Mouse (Mus musculus): ENCODE measurements at regions not wholly inside any gene's neighbourhood (a gene's known extent, or its start where the extent isn't known, plus 50 kb on each side); places are given as distances from the start of the nearest gene placed in this dataset.

- no peak for DNase-seq (ENCODE audit: low read depth, low spot score)
These were observed 225.2 kb upstream of the Myocd start for GRCm38 (mm10) chr11:65495034-65495433.

- DNase-seq (ENCODE audit: low read depth, low spot score), result no peak
These were observed 220.6 kb upstream of the Myocd start for GRCm38 (mm10) chr11:65490426-65490825.

DNA sequence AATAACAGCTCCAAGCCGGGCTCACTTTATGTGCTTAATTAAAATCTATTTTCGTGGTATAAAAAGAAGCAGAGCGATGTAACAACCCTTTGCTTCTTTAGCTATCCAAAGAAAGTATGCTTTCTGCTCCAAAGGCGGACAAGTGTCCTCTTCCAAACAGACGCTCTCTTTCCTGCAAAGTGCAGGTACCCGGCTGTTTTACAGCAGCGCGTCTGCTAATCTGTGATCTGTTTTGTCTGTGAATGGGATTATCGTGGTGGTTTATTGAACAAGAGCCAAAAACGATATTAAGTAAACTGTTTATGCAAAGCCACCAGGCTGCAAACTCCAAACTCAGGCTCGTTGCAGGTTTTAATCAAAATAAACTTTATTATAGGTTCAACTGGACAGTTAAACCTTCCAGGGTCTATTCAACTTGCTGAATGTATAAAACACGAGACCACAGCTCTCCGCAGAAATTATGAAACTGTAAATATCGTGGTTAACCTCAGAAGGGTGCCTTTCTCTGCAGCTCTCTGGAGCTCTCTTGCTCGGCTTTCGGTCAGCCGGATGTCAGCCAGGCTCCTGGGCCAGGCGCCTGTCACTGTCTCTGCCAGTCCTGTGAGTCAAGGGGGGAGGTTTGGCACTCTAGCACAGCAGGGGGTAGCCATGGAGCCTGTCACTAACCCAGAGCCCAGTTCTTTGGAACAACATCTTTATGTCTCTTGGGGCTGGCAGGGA lies 206.2 kb upstream of the Myocd start:
- no peak for DNase-seq (ENCODE audit: low read depth, low spot score)

DNA sequence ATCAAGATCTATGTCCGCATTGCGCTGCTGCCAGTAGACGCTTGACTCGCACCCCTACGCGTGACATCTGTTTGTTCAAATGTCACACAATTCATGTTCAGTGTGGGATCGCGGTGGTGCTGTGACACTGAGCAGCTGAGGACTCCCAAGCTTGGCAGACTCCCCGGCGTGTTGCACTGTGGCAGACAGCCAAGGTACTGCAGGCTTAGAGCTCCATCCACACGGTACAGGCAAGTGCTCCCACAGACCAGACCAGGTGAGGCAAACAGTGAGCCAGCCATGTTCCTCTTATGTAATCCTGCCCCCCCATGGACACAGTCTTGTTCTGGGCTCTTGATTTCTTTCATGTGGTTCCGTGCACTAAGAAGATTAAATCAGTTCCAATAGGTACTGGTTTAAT lies 205.5 kb upstream of the Myocd start:
- peak; percentile 72 for DNase-seq (ENCODE audit: low read depth, low spot score)

DNA sequence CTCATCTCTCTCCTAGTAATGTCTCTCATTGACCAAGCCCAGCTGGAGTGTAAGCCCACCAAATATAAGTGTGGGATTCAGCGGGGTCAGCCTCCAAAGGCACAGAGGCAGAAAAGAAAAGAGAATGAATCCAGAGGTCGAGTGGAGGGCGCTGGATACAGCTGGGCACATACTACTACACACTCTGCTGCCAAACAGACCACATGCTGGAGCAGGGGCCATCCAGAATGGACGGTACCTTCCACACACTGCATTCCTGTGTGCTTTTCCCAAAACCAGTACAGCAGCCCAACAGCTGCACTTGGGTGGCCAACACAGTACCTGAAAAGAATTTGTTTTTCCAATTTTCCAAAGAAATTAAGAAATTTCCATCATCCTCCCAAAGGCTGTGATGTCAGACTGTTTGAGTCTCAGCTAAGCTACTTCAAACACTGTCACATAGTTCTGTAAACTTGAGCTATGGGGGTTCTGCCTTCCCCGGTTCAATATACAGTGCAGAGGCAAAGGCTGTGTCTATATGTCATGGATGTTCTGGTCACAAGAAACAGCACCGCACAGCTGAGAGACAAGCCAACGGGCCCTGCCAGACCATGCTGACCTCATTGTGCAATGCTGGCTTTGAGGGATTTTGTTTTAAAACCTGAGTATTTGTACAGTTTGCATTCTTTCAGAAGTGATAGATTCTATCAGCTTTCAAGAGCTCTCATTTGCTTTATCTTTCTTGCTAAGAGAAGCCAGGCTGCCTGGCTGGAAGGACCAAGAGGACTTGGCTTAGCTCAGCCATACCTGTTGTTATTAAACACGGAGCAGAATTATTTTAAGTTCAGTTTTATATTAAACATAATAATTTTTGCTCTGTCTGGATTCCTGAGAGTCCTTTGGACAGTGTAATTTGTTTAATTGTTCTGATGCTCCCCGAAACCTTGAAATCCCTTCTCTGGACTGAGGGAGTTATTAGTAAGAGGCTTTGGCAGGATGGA lies 200.3 kb upstream of the Myocd start:
- DNase-seq (ENCODE audit: low read depth, low spot score), result no peak

DNA sequence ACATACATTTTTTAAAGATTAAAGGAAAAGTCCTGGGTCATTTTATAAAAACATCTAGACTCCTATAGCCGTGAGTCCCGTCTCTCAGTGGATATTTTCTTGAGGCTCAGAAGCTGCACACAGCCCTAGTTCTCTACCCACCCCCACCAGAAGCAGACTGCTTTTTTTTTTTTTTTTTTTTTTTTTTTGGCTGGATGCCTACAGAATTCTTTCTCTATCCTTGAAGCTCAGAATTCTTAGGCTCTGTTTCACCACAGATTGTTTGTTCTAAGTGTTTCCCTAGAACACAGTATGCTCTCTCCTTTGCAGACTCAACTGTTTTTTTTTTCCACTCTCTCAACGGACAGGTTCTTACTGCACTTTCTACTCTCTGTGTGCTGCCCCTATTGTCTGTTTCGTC lies 191.3 kb upstream of the Myocd start:
- peak; percentile 26 for DNase-seq (ENCODE audit: low read depth, low spot score)

- DNase-seq (ENCODE audit: low read depth, low spot score), result no peak
These were observed 178.6 kb upstream of the Myocd start for GRCm38 (mm10) chr11:65448436-65448835.

DNA sequence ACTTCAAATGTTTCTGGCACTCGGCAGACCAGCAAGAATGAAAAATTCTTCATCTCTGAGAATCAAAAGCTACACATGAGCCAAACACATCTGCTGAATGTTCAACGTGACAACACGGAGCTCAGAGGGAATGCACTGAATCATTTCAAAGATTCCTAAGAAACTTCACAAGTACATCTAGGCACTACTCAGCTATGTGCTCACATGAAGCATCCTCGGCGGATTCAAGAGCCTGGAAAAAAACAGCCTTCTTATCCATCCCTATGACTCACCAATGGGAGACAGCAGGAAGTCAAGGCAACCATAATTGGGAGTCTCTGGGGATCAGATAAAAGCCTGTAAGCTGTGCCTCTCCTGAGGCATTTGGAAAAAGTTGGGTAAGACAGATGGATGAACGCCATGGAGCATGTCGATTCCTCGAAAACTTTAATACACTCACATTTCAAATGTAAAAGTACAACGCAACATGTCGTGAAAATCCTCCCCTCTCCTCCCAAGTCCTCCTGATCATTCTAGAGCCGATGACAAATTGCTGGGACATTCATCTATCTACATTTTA lies 173.8 kb upstream of the Myocd start:
- peak; percentile 59 for DNase-seq (ENCODE audit: low read depth, low spot score)

- DNase-seq (ENCODE audit: low read depth, low spot score), result no peak
These were observed 165.9 kb upstream of the Myocd start for GRCm38 (mm10) chr11:65435699-65436161.

GRCm38 (mm10) chr11:65421889-65422288 lies 152.1 kb upstream of the Myocd start:
- DNase-seq (ENCODE audit: low read depth, low spot score), result no peak

DNA sequence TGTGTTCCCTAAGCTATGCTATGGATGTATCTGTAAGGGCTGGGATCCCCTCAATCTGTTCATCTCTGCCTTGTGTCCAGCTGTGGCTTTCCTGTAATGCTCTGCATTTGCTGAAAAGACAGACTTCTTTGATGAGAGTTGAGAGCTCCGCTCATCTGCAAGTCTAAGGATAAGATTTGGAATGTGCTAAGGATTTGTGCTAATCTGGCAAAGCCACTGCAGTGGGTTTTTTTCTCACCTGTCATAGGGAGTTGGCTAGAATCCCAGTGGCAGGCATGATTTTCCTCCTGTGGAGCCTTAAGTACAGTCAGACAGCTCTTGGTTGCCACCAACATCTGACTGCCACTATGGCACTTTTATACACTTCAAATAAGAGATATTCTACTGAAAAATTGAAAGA lies 138.8 kb upstream of the Myocd start:
- peak; percentile 60 for DNase-seq (ENCODE audit: low read depth, low spot score)

- no peak for DNase-seq (ENCODE audit: low read depth, low spot score)
These were observed 132.8 kb upstream of the Myocd start for GRCm38 (mm10) chr11:65402460-65403154.

GRCm38 (mm10) chr11:65389238-65389637 lies 119.4 kb upstream of the Myocd start:
- no peak for DNase-seq (ENCODE audit: low read depth, low spot score)

DNA sequence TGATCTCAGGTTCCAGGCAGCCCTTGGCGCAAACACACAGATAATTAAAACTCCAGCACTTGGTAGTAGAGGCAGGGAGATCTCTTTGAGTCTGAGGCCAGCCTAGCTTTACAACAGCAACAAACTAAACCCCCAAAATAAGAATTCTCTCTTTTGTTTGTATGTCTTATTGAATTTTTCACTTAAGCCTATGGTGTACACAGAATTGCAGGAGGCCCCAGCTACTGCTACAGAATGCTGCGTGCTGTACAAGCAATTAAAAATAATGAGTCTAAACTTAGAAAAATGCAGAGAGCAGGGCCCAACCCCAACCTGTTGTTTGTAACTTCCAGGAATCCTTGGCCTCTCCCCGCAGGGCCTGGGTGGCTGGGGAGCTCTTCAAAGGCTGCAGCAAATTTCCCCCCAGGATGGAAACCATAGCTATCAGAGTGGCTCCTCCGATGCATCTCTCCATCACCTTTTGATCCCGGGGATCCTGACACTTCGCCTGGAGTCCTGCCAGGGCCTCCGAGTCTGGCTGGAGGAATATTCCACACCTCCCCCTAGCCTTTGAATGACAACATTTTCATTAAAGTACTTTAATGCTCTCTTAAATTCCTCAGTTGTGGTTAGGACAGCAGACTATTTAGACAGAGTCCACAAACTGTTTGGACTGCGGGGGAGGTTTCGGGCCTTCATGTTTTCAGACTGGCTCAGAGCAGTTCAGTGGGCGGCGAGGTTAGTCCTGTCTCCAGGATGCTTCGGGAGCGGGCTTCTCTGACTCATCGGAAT lies 116.7 kb upstream of the Myocd start:
- no peak for DNase-seq (ENCODE audit: low read depth, low spot score)

DNA sequence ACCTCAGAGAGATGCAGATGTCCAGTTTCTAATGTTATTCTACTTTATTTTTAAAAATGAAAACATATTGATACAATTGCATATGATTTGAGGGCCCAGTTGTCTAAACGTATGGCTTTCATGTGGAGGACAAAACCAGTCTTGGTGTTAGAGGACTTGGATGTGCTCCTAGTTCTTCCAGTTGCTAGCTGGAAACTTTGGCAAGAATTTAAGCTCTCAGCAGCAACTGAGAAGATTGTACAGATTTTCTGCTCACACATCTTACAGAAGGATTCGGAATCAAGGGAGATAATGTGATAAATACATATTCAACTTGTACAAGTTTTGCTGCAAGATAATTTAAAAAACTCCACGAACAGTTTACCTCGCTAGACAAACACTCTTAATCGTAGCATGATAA lies 105.6 kb upstream of the Myocd start:
- peak; percentile 67 for DNase-seq (ENCODE audit: low read depth, low spot score)

- no peak for DNase-seq (ENCODE audit: low read depth, low spot score)
These were observed 103.3 kb upstream of the Myocd start for GRCm38 (mm10) chr11:65373136-65373535.

DNA sequence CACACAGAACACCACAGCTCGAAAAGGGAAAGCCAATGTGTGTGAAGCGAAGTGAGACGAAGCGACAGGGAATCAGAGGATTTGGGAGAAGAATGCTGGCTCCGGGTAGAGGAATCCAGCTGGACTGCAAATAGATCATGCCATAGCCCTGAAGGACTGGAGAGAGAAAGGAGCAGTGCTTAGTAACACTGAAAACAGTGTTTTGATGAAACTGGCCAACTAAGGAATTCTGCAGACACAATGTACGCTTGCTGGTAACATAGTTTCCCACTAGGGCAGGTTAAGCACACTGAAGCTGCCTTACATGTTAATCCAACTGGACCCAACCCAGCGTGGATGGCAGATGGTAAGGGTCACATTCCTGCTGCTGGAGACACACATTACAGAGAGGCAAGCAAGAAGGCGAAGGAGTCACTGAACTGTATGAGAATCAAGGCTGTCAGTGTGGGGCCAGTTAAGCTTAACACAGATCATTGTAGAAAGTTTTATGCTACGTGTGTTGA lies 102.6 kb upstream of the Myocd start:
- DNase-seq (ENCODE audit: low read depth, low spot score), result no peak

DNA sequence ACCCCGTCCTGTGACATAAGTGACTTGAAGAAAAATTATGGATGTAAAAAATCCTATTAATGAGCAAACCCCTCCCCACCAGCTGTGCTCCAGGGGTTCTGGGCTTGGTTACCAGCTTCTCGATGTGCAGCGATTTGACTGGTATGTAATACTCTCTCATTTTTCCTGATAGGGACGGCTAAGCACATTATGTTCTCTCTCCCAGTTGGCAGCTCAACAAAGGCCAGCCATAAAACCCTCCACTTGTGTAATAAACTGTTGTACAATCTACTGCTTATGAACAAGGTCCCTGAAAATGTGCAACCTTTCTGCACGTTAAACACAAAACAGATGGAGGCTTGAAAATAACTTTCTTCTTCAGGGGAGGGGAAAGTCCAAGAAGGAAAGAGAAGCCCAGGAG lies 98.0 kb upstream of the Myocd start:
- no peak for DNase-seq (ENCODE audit: low read depth, low spot score)

GRCm38 (mm10) chr11:65366677-65367370 lies 97.0 kb upstream of the Myocd start:
- no peak for DNase-seq (ENCODE audit: low read depth, low spot score)
